Mouse (Mus musculus): Measurements from ENCODE around the gene Camk1d.

- TF ChIP-seq CTCF (IDR thresholded peaks at IDR 0.05; ENCODE audit: borderline replicate concordance, control insufficient read depth, extremely low read depth, insufficient read depth, low read length, poor library complexity): no peak
- no peak for TF ChIP-seq POLR2A (IDR thresholded peaks at IDR 0.05; ENCODE audit: control insufficient read depth, extremely low read depth, insufficient read depth, low read length, poor library complexity)
These were observed 464.3 kb downstream of the Camk1d start for GRCm38 (mm10) chr2:5249969-5250368.
